Mouse (Mus musculus): Measurements from ENCODE around the gene 1700001C19Rik.

GRCm38 (mm10) chr17:47470121-47470520, 32.9 kb upstream of the 1700001C19Rik start:
- no peak for TF ChIP-seq CTCF (conservative IDR thresholded peaks at IDR 0.05 in 1 of 2, IDR thresholded peaks at IDR 0.05 in 1 of 2; ENCODE audit: low read depth in 2 of 2, low read length in 2 of 2)
- no peak for TF ChIP-seq CHD2 (IDR thresholded peaks at IDR 0.05; ENCODE audit: low read length)
- no peak for TF ChIP-seq TCF12 (IDR thresholded peaks at IDR 0.05; ENCODE audit: low read depth, low read length)
- TF ChIP-seq CHD1 (IDR thresholded peaks at IDR 0.05; ENCODE audit: low read depth, low read length): no peak
- no peak for TF ChIP-seq ZNF384 (IDR thresholded peaks at IDR 0.05; ENCODE audit: low read depth, low read length)
- no peak for TF ChIP-seq POLR2AphosphoS2 (IDR thresholded peaks at IDR 0.05; ENCODE audit: low read depth, low read length)
- no peak for TF ChIP-seq KAT2A (IDR thresholded peaks at IDR 0.05; ENCODE audit: insufficient replicate concordance, low read length)
